Mouse (Mus musculus) monocyte, adult 2 months (primary cell): ENCODE data around the gene Ap1s3.
"Not testable (repeated sequence)": the region's sequence is repeated elsewhere in the genome, so short reads cannot be mapped to it uniquely, and the experiment has no call there.

Source experiments
- DNase-seq, 2 experiments: peaks; one replicate each; pipeline ENCODE4 v3.0.0; 2022; ENCODE audit warnings: low spot score in 2 of 2, low read depth in 1 of 2

Ap1s3 gene

GRCm38 (mm10) chr1:79669419-79669974 lies 2.3 kb downstream of the Ap1s3 start:
- no peak for DNase-seq

- no peak for DNase-seq
These were observed 6.9 kb downstream of the Ap1s3 start for GRCm38 (mm10) chr1:79664911-79665310.

- DNase-seq: no peak
These were observed 12.2 kb downstream of the Ap1s3 start for GRCm38 (mm10) chr1:79659598-79659997.

- no peak for DNase-seq
These were observed 14.4 kb downstream of the Ap1s3 start for GRCm38 (mm10) chr1:79657411-79657810.

- no peak for DNase-seq
These were observed 15.8 kb downstream of the Ap1s3 start for GRCm38 (mm10) chr1:79655819-79656555.

GRCm38 (mm10) chr1:79654948-79655347 lies 16.8 kb downstream of the Ap1s3 start:
- no peak for DNase-seq

GRCm38 (mm10) chr1:79643411-79644110 lies 28.2 kb downstream of the Ap1s3 start:
- no peak for DNase-seq

GRCm38 (mm10) chr1:79642680-79643079 lies 29.1 kb downstream of the Ap1s3 start:
- DNase-seq: no peak

- no peak for DNase-seq
These were observed 30.4 kb downstream of the Ap1s3 start for GRCm38 (mm10) chr1:79641355-79641754.

- DNase-seq: no peak
These were observed 31.6 kb downstream of the Ap1s3 start for GRCm38 (mm10) chr1:79640151-79640550.

GRCm38 (mm10) chr1:79639683-79640082 lies 32.1 kb downstream of the Ap1s3 start:
- no peak for DNase-seq

- no peak for DNase-seq
These were observed 32.7 kb downstream of the Ap1s3 start for GRCm38 (mm10) chr1:79639107-79639506.

GRCm38 (mm10) chr1:79637768-79638167 lies 34.0 kb downstream of the Ap1s3 start:
- no peak for DNase-seq

- no peak for DNase-seq
These were observed 40.3 kb downstream of the Ap1s3 start for GRCm38 (mm10) chr1:79631521-79631920.

GRCm38 (mm10) chr1:79629726-79630125 lies 42.0 kb downstream of the Ap1s3 start:
- DNase-seq: no peak

GRCm38 (mm10) chr1:79626140-79626539 lies 45.6 kb downstream of the Ap1s3 start:
- DNase-seq: no peak

GRCm38 (mm10) chr1:79619434-79619833 lies 52.3 kb downstream of the Ap1s3 start:
- DNase-seq: no peak

- no peak for DNase-seq
These were observed 55.3 kb downstream of the Ap1s3 start for GRCm38 (mm10) chr1:79616492-79616891.

- no peak for DNase-seq
These were observed 57.3 kb downstream of the Ap1s3 start for GRCm38 (mm10) chr1:79614456-79614855.

- not testable (repeated sequence) for DNase-seq
These were observed 60.5 kb downstream of the Ap1s3 start for GRCm38 (mm10) chr1:79611271-79611670.

- not testable (repeated sequence) for DNase-seq
These were observed 62.9 kb downstream of the Ap1s3 start for GRCm38 (mm10) chr1:79608856-79609255.

- DNase-seq: no peak
These were observed 69.3 kb downstream of the Ap1s3 start for GRCm38 (mm10) chr1:79602500-79602899.
